Mouse (Mus musculus) small intestine, adult 2 months (tissue): Measurements from ENCODE around the gene Gm17655. TPM values are rescaled to one million over a fixed set of nuclear protein-coding genes. Genes with fewer than 3 reads are reported as not detected.
"Not testable (repeated sequence)": the region's sequence is repeated elsewhere in the genome, so short reads cannot be mapped to it uniquely, and the experiment has no call there.

Experiments used
- H3K27ac ChIP-seq: fragments of 200-500 bp; 2 replicates; pipeline ENCODE4 v1.5.1; 2012; ENCODE audit warnings: low read depth, low read length, control low read depth, inconsistent platforms; ENCODE audit not compliant: insufficient read depth
- H3K27me3 ChIP-seq: fragments of 200-500 bp; 2 replicates; pipeline ENCODE4 v1.6.1; 2012; ENCODE audit warnings: mild to moderate bottlenecking, moderate library complexity, low read length, inconsistent platforms; ENCODE audit not compliant: control insufficient read depth, insufficient read depth
- H3K36me3 ChIP-seq: fragments of 200-500 bp; 2 replicates; pipeline ENCODE4 v1.6.1; 2012; ENCODE audit warnings: mild to moderate bottlenecking, low read length, control low read depth, inconsistent platforms; ENCODE audit not compliant: control insufficient read depth, insufficient read depth
- H3K4me1 ChIP-seq: fragments of 200-500 bp; 2 replicates; pipeline ENCODE4 v1.6.1; 2012; ENCODE audit warnings: low read length, inconsistent platforms, mixed read lengths; ENCODE audit not compliant: control insufficient read depth, insufficient read depth, insufficient read length
- H3K4me3 ChIP-seq: fragments of 200-500 bp; 2 replicates; pipeline ENCODE4 v1.5.1; 2012; ENCODE audit warnings: low read depth, mild to moderate bottlenecking, control low read depth, inconsistent platforms, low read length, moderate library complexity
- CTCF ChIP-seq: fragments of 200-500 bp; IDR thresholded peaks from 2 replicates; pipeline ENCODE4 v1.5.1; 2012; ENCODE audit warnings: low read depth, mild to moderate bottlenecking, control low read depth, inconsistent platforms, low read length, moderate library complexity, mixed read lengths; ENCODE audit not compliant: insufficient replicate concordance, insufficient read length; ENCODE audit errors: extremely low read depth
- POLR2A ChIP-seq: fragments of 200-500 bp; IDR thresholded peaks from 2 replicates; pipeline ENCODE4 v1.6.1; 2012; ENCODE audit warnings: low read depth, mild to moderate bottlenecking, control low read depth, inconsistent platforms, low read length, moderate library complexity
- WGBS: fragments of 180-500 bp; shearing (Covaris S2); methylation state at CpG from one replicate; pipeline ENCODE4 v1.1.7; 2018; 5-methylcytosine and 5-hydroxymethylcytosine counted together
- polyA plus RNA-seq: library from polyadenylated mRNA; depleted of rRNA; stranded (reverse); fragments of >200 nt; gene quantifications from 2 replicates; pipeline ENCODE4 v1.2.3, GENCODE M21; 2012

Gm17655 gene
- polyA plus RNA-seq, 1 experiment: not detected

DNA sequence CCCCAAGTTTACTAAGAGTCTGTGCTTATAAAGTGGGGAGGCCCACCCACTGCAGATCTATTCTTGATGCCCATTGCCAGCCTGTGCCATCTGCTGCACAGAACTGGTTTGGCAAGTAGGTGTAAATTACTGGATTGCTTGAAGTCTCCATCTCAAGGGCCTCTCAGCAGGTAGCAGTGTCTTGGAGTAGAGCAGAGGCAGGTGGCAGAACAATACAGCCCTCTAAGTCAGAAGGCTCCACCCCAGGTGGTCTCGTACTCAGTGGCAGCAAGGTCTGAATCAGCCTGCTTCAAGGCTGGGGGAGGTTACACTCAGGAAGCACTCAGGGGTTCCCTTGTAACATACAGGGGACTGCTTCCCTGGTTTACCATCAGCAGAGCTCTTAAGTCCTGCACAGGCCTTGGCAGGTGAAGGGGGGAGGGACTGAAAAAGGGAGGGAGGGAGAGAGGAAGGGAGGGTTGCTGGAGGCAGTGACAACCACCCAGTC, 26.7 kb upstream of the Gm17655 start:
- Histone ChIP-seq H3K36me3 (peaks cover 10% of the 10 kb centered on the region), H3K4me1 (peaks cover 15% of the 10 kb centered on the region), H3K27ac (no peak overlapping the region), H3K27me3 (no peaks in the 10 kb centered on the region), H3K4me3 (no peak overlapping the region)
- 32% methylated on average over 1 of the region's 1 CpGs for WGBS
- no peak for TF ChIP-seq CTCF
- no peak for TF ChIP-seq POLR2A

DNA sequence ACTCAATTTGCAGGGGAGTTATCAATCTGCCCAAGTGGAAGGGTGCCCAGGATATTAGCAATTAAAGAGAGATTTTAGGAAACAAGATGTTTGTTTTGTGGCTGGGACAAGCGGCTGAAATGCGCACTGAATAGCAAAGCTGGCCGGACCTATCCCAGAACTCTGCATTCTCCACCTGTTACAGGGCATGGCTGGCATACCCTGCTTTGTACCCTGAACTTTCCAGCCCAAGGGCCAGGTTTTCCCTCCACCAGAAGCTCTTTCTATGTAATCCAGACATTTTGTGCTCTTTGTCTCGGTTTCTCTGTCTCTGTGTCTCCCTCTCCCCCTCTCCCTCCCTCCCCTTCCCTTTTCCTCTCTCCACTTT, 22.5 kb upstream of the Gm17655 start:
- H3K36me3 ChIP-seq: no peaks in the 10 kb centered on the region
- peaks cover 1% of the 10 kb centered on the region; the same call in 1 of the 2 replicates for H3K4me1 ChIP-seq
- peak overlapping the region; percentile 47 for H3K27ac ChIP-seq
- TF ChIP-seq CTCF: no peak
- no peak for TF ChIP-seq POLR2A
- WGBS: 0% methylated on average over 4 of the region's 4 CpGs
- peak overlapping the region; percentile 65 for H3K4me3 ChIP-seq
- no peaks in the 10 kb centered on the region for H3K27me3 ChIP-seq

DNA sequence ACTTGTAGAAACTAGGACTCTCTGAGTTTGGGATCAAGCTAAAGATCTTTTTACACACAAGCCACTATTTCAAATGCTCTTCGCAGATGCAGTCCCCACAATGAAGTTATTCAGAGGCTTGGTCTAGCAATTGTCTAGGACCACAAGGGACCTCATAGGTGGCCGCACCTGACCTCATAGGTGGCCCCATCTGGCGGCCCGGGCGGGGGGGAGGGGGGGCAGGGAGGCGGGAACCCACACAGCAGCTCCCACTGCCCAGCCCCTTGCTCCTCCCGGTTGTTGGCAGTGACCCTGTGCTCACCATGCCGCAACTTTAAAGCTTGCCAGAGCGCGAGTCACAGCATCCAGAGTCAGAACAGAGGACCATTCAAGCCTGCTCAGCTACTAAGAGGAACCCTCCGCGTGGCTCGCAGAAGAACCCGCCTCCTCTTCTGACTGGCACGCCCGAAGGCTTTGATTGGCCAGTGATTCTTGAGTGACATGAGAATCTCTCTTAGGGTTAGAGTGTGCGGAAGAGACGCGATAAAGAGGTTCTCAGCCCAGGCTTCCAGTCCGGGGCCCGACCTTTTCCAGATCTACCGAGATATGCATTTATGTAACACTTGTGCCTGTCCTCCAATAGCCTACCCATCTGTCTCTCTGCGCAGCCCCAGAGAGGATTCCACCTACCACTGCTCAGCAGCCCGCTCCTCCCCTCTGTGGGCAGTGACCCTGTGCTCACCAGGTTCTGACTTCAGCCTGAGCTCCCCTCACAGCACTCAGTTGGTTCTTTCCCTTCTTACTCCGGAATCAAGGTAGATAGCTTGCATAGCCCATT, 21.9 kb upstream of the Gm17655 start, which contains the start of gene Gm35315:
Gene Gm35315, minus strand, starts transcription at position 391 of the 817 bp plus-strand sequence.
- Histone ChIP-seq H3K36me3 (no peaks in the 10 kb centered on the region), H3K4me1 (0 out of 2 replicates have a peak, but pooled peaks cover 1% of the 10 kb centered on the region), H3K4me3 (peak within 1 kb of the TSS; percentile 65), H3K27ac (peak within 1 kb of the TSS; percentile 47), H3K27me3 (no peaks in the 10 kb centered on the region)
- WGBS: 2% methylated on average over 25 of the region's 25 CpGs
- TF ChIP-seq CTCF (no peak), POLR2A (0 out of 2 replicates have a peak, but pooled peaks have one; percentile 47)

DNA sequence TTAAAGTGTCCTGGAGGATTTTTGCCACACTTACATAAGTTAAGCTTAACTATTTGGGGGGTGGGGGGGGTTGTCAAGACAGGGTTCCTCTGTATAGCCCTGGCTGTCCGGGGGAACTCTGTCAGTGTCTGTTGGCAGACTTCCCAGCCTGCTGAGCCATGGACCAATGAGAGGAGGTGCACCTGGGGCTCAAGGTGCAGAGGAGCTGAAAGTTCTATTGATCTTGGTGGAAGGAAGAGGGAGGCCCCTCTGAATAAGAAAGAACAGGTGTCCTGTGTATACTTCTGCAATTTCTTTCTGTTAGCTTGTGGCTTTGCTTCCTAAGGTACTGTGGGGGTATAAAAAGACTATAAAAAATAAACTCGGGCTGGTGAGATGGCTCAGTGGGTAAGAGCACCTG, 19.2 kb upstream of the Gm17655 start:
- Histone ChIP-seq H3K27ac (no peak overlapping the region), H3K4me1 (0 out of 2 replicates have a peak, but pooled peaks cover 1% of the 10 kb centered on the region), H3K27me3 (no peaks in the 10 kb centered on the region), H3K36me3 (no peaks in the 10 kb centered on the region), H3K4me3 (no peak overlapping the region)
- TF ChIP-seq CTCF: no peak
- no peak for TF ChIP-seq POLR2A
- WGBS: 20% methylated on average over 2 of the region's 2 CpGs

- no peak for TF ChIP-seq POLR2A
- TF ChIP-seq CTCF: no peak
- no peaks in the 10 kb centered on the region for H3K4me1 ChIP-seq
- WGBS: 70% methylated on average over 14 of the region's 14 CpGs
- no peak overlapping the region for H3K4me3 ChIP-seq
- H3K27ac ChIP-seq: no peak overlapping the region
- H3K27me3 ChIP-seq: no peaks in the 10 kb centered on the region
- no peaks in the 10 kb centered on the region for H3K36me3 ChIP-seq
Observed at GRCm38 (mm10) chr5:110086161-110086866, 14.0 kb upstream of the Gm17655 start.

DNA sequence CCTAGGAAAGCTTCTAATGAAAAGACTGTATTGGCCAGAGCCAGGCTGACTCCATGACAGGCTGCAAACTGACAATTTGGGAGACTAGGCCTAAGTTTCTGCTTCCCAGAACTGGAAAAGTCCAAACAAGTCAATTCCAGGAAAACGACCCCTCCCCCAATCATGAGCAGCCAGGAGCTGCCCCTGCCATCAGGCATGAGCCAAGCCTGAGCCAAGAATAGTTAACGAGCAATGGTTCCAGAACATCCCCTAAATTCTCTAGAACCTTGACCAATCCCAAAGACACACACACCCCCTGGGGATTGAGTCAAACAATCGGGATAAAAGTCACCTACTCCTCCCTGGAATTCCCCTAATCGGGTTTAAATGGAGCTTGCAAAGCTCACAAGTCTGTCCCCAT, 10.6 kb upstream of the Gm17655 start:
- WGBS: 83% methylated on average over 4 of the region's 4 CpGs
- H3K27ac ChIP-seq: no peak overlapping the region
- no peak overlapping the region for H3K4me3 ChIP-seq
- H3K36me3 ChIP-seq: no peaks in the 10 kb centered on the region
- TF ChIP-seq POLR2A (no peak), CTCF (no peak)
- no peaks in the 10 kb centered on the region for H3K27me3 ChIP-seq
- H3K4me1 ChIP-seq: no peaks in the 10 kb centered on the region

DNA sequence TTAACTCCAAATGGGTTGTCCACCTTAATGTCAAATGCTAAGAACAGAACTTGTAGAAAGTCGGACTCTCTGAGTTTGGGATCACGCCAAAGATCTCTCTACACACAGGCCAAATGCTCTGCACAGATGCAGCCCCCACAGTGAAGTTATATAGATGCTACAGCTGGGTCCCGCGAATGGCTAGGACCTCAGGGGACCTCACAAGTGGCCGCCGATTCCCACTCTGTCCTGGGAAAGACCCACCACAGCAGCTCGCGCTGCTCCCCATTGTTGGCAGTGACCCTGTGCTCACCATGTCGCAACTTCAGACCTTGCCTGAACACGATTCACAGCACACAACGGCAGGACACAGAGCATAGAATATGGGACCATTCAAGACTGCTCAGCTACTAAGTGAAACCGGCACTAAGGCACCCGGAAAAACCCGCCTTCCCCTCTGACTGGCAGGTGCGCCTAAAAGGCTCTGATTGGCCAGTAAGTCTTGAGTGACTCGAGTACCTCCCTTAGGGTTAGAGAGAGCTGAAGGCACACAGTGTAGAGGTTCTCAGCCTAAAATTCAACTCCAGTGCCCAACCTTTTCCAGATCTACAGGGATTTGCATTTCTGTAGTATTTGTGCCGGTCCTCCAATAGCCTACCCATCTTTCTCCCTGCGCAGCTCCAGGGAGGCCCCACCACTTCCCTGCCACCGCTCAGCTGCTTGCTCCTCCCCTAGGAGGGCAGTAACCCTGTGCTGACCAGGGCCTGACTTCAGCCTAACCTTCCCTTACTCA, 14.5 kb downstream of the Gm17655 start:
- no peaks in the 10 kb centered on the region for H3K4me1 ChIP-seq

GRCm38 (mm10) chr5:110023694-110024427, 48.5 kb downstream of the Gm17655 start:
- WGBS: 28% methylated on average over 8 of the region's 8 CpGs
- not testable (repeated sequence) for H3K27ac ChIP-seq, H3K4me3 ChIP-seq, H3K27me3 ChIP-seq, H3K4me1 ChIP-seq, H3K36me3 ChIP-seq

More for the DNA sequence above, 14.5 kb downstream of the Gm17655 start:
- H3K36me3 ChIP-seq: no peaks in the 10 kb centered on the region
- no peak for TF ChIP-seq CTCF
- no peak for TF ChIP-seq POLR2A
- H3K27me3 ChIP-seq: no peaks in the 10 kb centered on the region
- H3K4me3 ChIP-seq: peak overlapping the region; percentile 93
- peak overlapping the region; percentile 42; the same call in 1 of the 2 replicates for H3K27ac ChIP-seq
- 1% methylated on average over 19 of the region's 19 CpGs for WGBS
